Mouse (Mus musculus) liver, adult (tissue): ENCODE measurements around the gene Gm12166.
A peak's percentile ranks its signal among the peaks of the same experiment; 100 is the strongest.
"Not testable (repeated sequence)": the region's sequence is repeated elsewhere in the genome, so short reads cannot be mapped to it uniquely, and the experiment has no call there.

Experiments
- GATA4 ChIP-seq: IDR thresholded peaks from 2 replicates; pipeline ENCODE4 v1.6.1; 2014; ENCODE audit warnings: mild to moderate bottlenecking, low read length; ENCODE audit not compliant: insufficient replicate concordance

Gm12166 gene

GRCm38 (mm10) chr11:46052105-46052659 lies at the start of gene Gm12166:
Gm12166 (minus strand) TSS chr11:46052321.
- TF ChIP-seq GATA4 = not testable (repeated sequence)

GRCm38 (mm10) chr11:46097062-46097461 lies 44.9 kb upstream of the Gm12166 start:
- no peak for TF ChIP-seq GATA4

GRCm38 (mm10) chr11:46096265-46096649 lies 44.1 kb upstream of the Gm12166 start:
- no peak for TF ChIP-seq GATA4

- no peak for TF ChIP-seq GATA4
Measured at GRCm38 (mm10) chr11:46095477-46096264, 43.5 kb upstream of the Gm12166 start.

- TF ChIP-seq GATA4 = no peak
Measured at GRCm38 (mm10) chr11:46092121-46092520, 40.0 kb upstream of the Gm12166 start.

- peak; percentile 7; the same call in 1 of the 2 replicates for TF ChIP-seq GATA4
Measured at GRCm38 (mm10) chr11:46090951-46091667, 39.0 kb upstream of the Gm12166 start.

- TF ChIP-seq GATA4 = no peak
Measured at GRCm38 (mm10) chr11:46090036-46090725, 38.1 kb upstream of the Gm12166 start.

- TF ChIP-seq GATA4 = peak; percentile 71; the same call in 1 of the 2 replicates
Measured at GRCm38 (mm10) chr11:46089081-46089713, 37.1 kb upstream of the Gm12166 start.

GRCm38 (mm10) chr11:46086446-46086845 lies 34.3 kb upstream of the Gm12166 start:
- no peak for TF ChIP-seq GATA4

GRCm38 (mm10) chr11:46085398-46086163 lies 33.5 kb upstream of the Gm12166 start:
- no peak for TF ChIP-seq GATA4

- TF ChIP-seq GATA4 = no peak
Measured at GRCm38 (mm10) chr11:46084568-46084967, 32.4 kb upstream of the Gm12166 start.

GRCm38 (mm10) chr11:46083835-46084444 lies 31.8 kb upstream of the Gm12166 start:
- no peak for TF ChIP-seq GATA4

- TF ChIP-seq GATA4 = no peak
Measured at GRCm38 (mm10) chr11:46083405-46083804, 31.3 kb upstream of the Gm12166 start.

GRCm38 (mm10) chr11:46081075-46081474 lies 29.0 kb upstream of the Gm12166 start:
- TF ChIP-seq GATA4 = no peak
